Mouse (Mus musculus): ENCODE data around the gene Fkbp10. TPM values are rescaled to one million over a fixed set of nuclear protein-coding genes. Genes with fewer than 3 reads are reported as not detected.

Gene Fkbp10
- polyA plus RNA-seq, 1 experiment from 2014 or later = 37.0 TPM

DNA sequence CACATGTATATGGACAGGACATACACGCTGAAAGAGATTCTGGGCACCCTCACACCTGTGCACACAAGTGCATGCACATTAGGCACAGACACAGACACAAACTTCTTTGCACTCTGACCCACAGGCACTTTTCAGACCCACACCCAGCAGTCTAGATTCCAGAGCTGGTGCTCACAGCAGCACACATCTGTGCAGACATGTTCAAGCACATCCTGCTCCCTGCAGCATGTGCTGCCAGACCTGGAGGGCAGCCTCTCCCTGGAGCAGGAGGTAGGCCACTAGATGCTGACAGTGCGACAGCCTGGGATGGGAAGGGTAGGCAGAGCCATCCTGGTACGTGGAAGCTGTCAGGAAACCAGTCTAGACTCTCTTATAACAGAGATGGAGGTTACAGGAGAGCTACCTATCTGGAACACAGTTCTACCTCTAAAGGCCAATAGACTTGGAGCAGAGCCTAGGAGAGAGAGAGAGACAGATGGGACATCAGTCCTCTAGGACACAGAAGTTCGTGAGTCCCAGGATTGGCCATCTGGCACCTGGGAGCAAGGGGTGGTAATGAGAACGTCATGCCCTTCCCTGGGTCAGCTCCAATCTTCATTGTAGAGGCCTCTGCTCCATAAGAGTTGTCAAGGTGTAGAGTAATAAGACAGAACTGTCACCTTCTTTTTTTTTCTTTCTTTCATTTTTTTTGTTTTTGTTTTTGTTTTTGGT lies 8.3 kb upstream of the Fkbp10 start:
- H3K9me3 ChIP-seq (ENCODE audit: control insufficient read depth) = no peaks in the 10 kb centered on the region
- peaks cover 10% of the 10 kb centered on the region for H3K36me3 ChIP-seq (ENCODE audit: control insufficient read depth, insufficient read depth)
- no peaks in the 10 kb centered on the region for H3K27me3 ChIP-seq (replicated peaks; ENCODE audit: control insufficient read depth, insufficient read depth, low read length)
- no peak overlapping the region for H3K9ac ChIP-seq (ENCODE audit: low read depth, low read length)
- no peak for ATAC-seq
- WGBS = 89% methylated on average over 5 of the region's 5 CpGs
- no peak overlapping the region for H3K4me3 ChIP-seq (ENCODE audit: low read depth, low read length)
- peaks cover 11% of the 10 kb centered on the region; the same call in 1 of the 2 replicates for H3K4me1 ChIP-seq (replicated peaks; ENCODE audit: control insufficient read depth, insufficient read depth, low read length)
- H3K4me2 ChIP-seq (replicated peaks; ENCODE audit: low read depth) = no peak overlapping the region
- no peak overlapping the region for H3K27ac ChIP-seq (ENCODE audit: low read depth, low read length)
- no peak for TF ChIP-seq CTCF (IDR thresholded peaks at IDR 0.05; ENCODE audit: low read depth)

DNA sequence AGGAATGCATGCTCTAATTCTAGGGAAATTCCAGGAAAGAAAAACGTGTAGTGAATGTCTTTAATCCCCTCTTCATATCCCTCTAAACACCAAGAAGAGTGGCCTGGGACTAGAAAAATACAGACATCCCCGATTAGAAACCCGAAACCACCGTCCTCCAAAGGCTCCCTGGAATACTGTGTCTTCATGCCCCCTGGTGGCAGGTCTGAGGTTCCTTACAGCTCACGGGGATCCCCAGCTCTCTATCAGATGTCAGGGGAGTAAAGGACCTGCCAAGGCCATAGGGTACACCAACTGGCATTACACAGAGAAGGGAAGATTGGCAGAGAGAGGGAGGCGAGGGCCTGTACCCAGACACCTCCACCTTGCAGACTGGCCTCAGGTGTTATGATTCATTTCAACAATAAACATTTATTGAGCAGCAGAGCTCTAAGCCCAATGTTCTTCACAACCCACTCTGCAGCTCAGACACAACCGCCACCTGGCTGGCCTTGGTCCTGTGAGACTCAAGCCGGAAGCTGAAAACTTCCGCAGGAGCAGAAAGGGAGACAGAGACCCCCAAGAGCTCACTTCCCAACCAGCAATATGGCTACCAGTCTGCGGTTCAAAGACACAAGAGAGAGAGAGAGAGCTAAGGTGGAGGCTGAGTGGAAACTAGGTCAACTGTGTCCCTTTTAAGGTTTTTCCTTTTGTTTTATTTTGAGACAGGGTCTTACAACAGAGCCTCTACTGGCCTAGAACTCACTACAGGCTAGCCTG lies 7.2 kb upstream of the Fkbp10 start:
- peaks cover 6% of the 10 kb centered on the region; the same call in 1 of the 2 replicates for H3K4me1 ChIP-seq (replicated peaks; ENCODE audit: control insufficient read depth, insufficient read depth, low read length)
- no peak overlapping the region for H3K4me3 ChIP-seq (ENCODE audit: low read depth, low read length)
- no peak overlapping the region for H3K9ac ChIP-seq (ENCODE audit: low read depth, low read length)
- no peak overlapping the region for H3K27ac ChIP-seq (ENCODE audit: low read depth, low read length)
- peak; percentile 88 for TF ChIP-seq CTCF (IDR thresholded peaks at IDR 0.05; ENCODE audit: low read depth)
- H3K9me3 ChIP-seq (ENCODE audit: control insufficient read depth) = no peaks in the 10 kb centered on the region
- H3K4me2 ChIP-seq (replicated peaks; ENCODE audit: low read depth) = no peak overlapping the region
- no peaks in the 10 kb centered on the region for H3K27me3 ChIP-seq (replicated peaks; ENCODE audit: control insufficient read depth, insufficient read depth, low read length)
- 38% methylated on average over 10 of the region's 10 CpGs for WGBS
- H3K36me3 ChIP-seq (ENCODE audit: control insufficient read depth, insufficient read depth) = peaks cover 10% of the 10 kb centered on the region
- ATAC-seq = peak; percentile 50

DNA sequence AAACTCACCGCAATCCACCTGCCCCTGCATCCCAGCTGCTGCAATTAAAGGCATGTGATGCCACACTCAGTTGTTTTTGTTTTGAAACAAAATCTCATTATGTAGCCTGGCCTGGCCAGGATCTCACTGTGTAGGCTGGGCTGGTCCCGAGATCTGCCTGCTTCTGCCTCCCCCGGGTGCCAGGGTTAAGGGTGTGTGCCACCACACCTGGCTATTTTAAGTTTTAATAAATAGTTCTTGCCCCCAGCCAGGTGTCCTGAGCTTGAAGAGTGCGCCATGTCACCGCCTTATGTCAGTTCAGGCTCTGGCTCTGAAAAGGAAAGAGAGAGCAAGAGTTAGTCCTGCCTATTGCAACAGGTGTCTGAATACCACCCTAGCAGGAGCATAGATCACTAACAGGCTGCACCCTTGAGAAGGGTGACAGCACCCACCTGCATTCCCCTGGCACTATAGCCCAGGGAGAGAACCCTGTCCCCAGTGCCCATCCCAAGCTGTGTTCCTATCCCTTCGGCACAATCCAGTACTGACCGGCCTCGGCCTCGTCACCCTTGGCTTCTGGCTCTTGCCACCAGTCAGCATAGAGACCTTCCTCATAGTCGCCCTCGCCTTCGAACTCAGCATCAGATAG lies 6.5 kb upstream of the Fkbp10 start:
- WGBS = 94% methylated on average over 12 of the region's 12 CpGs
- Histone ChIP-seq H3K9ac (ENCODE audit: low read depth, low read length) (no peak overlapping the region), H3K36me3 (ENCODE audit: control insufficient read depth, insufficient read depth) (peaks cover 10% of the 10 kb centered on the region), H3K27ac (ENCODE audit: low read depth, low read length) (no peak overlapping the region), H3K9me3 (ENCODE audit: control insufficient read depth) (no peaks in the 10 kb centered on the region), H3K4me3 (ENCODE audit: low read depth, low read length) (no peak overlapping the region), H3K27me3 (replicated peaks; ENCODE audit: control insufficient read depth, insufficient read depth, low read length) (no peaks in the 10 kb centered on the region), H3K4me2 (replicated peaks; ENCODE audit: low read depth) (no peak overlapping the region), H3K4me1 (replicated peaks; ENCODE audit: control insufficient read depth, insufficient read depth, low read length) (peaks cover 6% of the 10 kb centered on the region; the same call in 1 of the 2 replicates)
- no peak for TF ChIP-seq CTCF (IDR thresholded peaks at IDR 0.05; ENCODE audit: low read depth)
- no peak for ATAC-seq

DNA sequence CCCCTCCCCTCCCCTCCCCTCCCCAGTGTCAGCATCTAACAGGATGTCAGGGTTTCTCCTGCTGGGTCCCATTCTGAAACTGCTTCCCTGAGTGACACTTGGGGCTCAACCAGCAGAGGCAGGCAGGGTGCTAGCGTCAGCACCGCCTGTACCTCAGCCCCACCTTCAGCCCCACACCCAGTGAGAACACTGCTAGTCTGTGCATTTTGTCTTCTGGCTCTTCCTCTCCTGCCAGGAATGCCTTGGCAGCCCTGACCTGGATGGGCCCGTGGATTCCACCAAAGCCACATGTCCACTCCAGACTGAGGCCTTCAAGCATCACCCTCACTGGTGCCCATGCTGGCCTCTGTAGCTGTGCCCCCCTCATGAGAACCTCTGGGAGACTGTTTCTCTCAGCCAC lies 5.8 kb upstream of the Fkbp10 start:
- no peak for TF ChIP-seq CTCF (IDR thresholded peaks at IDR 0.05; ENCODE audit: low read depth)
- no peak for ATAC-seq
- H3K4me1 ChIP-seq (replicated peaks; ENCODE audit: control insufficient read depth, insufficient read depth, low read length) = peaks cover 6% of the 10 kb centered on the region; the same call in 1 of the 2 replicates
- no peaks in the 10 kb centered on the region for H3K9me3 ChIP-seq (ENCODE audit: control insufficient read depth)
- H3K36me3 ChIP-seq (ENCODE audit: control insufficient read depth, insufficient read depth) = peaks cover 10% of the 10 kb centered on the region
- no peak overlapping the region for H3K9ac ChIP-seq (ENCODE audit: low read depth, low read length)
- H3K4me2 ChIP-seq (replicated peaks; ENCODE audit: low read depth) = no peak overlapping the region
- H3K27ac ChIP-seq (ENCODE audit: low read depth, low read length) = no peak overlapping the region
- no peak overlapping the region for H3K4me3 ChIP-seq (ENCODE audit: low read depth, low read length)
- 78% methylated on average over 3 of the region's 3 CpGs for WGBS
- H3K27me3 ChIP-seq (replicated peaks; ENCODE audit: control insufficient read depth, insufficient read depth, low read length) = no peaks in the 10 kb centered on the region

DNA sequence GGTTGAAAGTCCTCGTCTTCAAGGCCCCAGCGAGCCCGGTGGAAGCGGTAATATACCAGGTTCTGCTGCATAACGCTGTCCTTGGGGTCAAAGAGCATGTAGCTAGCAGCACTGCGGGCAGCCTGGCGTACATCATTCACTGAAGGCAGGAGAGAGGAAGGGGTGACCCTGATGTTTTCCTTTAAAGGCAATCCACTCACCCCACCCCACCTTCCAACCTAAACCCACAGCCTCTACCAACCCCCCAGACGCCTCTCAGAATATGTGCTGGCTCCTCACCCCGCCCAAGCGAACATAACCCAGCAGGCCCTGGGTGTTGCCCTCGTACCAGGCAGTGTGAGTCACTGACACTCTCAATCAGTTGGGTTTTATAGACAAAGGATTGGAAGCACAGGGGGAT lies 3.8 kb upstream of the Fkbp10 start:
- no peaks in the 10 kb centered on the region for H3K27me3 ChIP-seq (replicated peaks; ENCODE audit: control insufficient read depth, insufficient read depth, low read length)
- H3K4me3 ChIP-seq (ENCODE audit: low read depth, low read length) = no peak overlapping the region
- H3K9ac ChIP-seq (ENCODE audit: low read depth, low read length) = no peak overlapping the region
- H3K4me2 ChIP-seq (replicated peaks; ENCODE audit: low read depth) = peak overlapping the region; percentile 35
- peak; percentile 44; the same call in 1 of the 2 replicates for ATAC-seq
- H3K4me1 ChIP-seq (replicated peaks; ENCODE audit: control insufficient read depth, insufficient read depth, low read length) = peaks cover 6% of the 10 kb centered on the region; the same call in 1 of the 2 replicates
- H3K27ac ChIP-seq (ENCODE audit: low read depth, low read length) = peak overlapping the region; percentile 46; the same call in 1 of the 2 replicates
- H3K36me3 ChIP-seq (ENCODE audit: control insufficient read depth, insufficient read depth) = peaks cover 10% of the 10 kb centered on the region
- WGBS = 27% methylated on average over 11 of the region's 11 CpGs
- TF ChIP-seq CTCF (IDR thresholded peaks at IDR 0.05; ENCODE audit: low read depth) = no peak
- H3K9me3 ChIP-seq (ENCODE audit: control insufficient read depth) = no peaks in the 10 kb centered on the region

DNA sequence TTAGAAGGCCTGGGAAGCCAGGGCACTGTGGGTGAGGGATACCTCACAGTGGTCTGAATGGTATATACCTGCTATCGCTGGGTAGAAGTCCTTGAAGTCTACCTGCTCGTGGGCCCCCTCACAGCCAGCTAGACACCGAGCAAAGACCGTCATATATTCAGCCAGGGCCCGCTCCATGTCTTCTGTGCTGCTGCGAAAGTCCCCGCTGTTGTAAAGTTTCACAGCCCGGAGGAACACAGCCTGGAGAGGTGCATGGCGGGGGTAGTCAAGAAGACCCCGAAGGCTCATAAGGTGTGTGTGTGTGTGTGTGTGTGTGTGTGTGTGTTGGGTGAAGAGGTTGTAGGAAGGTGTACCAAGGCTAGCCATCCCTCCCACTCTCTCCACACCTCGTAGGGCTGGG lies 2.0 kb upstream of the Fkbp10 start:
- no peak for TF ChIP-seq CTCF (IDR thresholded peaks at IDR 0.05; ENCODE audit: low read depth)
- Histone ChIP-seq H3K9me3 (ENCODE audit: control insufficient read depth) (no peaks in the 10 kb centered on the region), H3K4me1 (replicated peaks; ENCODE audit: control insufficient read depth, insufficient read depth, low read length) (peaks cover 6% of the 10 kb centered on the region; the same call in 1 of the 2 replicates), H3K9ac (ENCODE audit: low read depth, low read length) (peak overlapping the region; percentile 47), H3K36me3 (ENCODE audit: control insufficient read depth, insufficient read depth) (peaks cover 10% of the 10 kb centered on the region), H3K4me3 (ENCODE audit: low read depth, low read length) (peak overlapping the region; percentile 54), H3K4me2 (replicated peaks; ENCODE audit: low read depth) (peak overlapping the region; percentile 74), H3K27ac (ENCODE audit: low read depth, low read length) (peak overlapping the region; percentile 7; the same call in 1 of the 2 replicates), H3K27me3 (replicated peaks; ENCODE audit: control insufficient read depth, insufficient read depth, low read length) (no peaks in the 10 kb centered on the region)
- 68% methylated on average over 11 of the region's 11 CpGs for WGBS
- no peak for ATAC-seq
